Mouse (Mus musculus) liver, postnatal 0 days (tissue): ENCODE data around the gene Pwwp2a.

ENCODE experiments used
- CTCF ChIP-seq: sonication (generic); IDR thresholded peaks from 2 replicates; pipeline ENCODE4 v1.5.1; 2016; ENCODE audit warnings: antibody characterized with exemption, low read depth
- EP300 ChIP-seq: IDR thresholded peaks from 2 replicates; pipeline ENCODE4 v1.6.1; 2016; ENCODE audit warnings: antibody characterized with exemption, low read depth, mild to moderate bottlenecking

- TF ChIP-seq CTCF, result no peak
- TF ChIP-seq EP300, result no peak
These were observed 47.0 kb downstream of the Pwwp2a start for GRCm38 (mm10) chr11:43728737-43729301.
